Mouse (Mus musculus) megakaryocyte, embryonic 14.5 days (primary cell): Measurements from ENCODE around the gene Cyb5d2.

Source experiments
- FLI1 ChIP-seq: IDR thresholded peaks from 2 replicates; pipeline ENCODE4 v1.6.1; 2012; ENCODE audit warnings: low read length, inconsistent platforms, mixed read lengths
- GATA1 ChIP-seq: IDR thresholded peaks from 3 replicates; pipeline ENCODE4 v1.6.1; 2012; ENCODE audit warnings: mixed read lengths, low read length, inconsistent platforms, borderline replicate concordance

DNA sequence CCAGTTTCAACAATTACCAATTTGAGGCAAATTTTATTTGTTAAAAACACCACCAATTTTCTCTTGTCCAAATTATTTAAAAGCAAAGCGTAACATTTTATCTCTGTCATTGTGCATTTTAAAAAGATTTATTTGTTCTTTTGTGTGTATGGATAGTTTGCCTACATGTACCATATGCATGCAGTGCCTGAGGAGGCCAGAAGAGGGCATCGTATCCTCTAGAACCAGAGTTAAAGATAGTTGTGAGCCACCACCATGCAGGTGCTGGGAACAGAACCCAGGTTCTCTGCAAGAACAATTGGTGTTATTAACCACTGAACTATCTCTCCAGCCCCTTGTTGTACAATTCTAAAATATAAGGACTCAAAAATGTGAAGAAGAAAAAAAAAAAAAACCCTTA is 18.2 kb upstream of the Cyb5d2 start:
- TF ChIP-seq GATA1, result no peak
- no peak for TF ChIP-seq FLI1
